Mouse (Mus musculus) erythroblast, embryonic 14.5 days (primary cell): ENCODE measurements around the gene Cenps. TPM values are rescaled to one million over a fixed set of nuclear protein-coding genes. Genes with fewer than 3 reads are reported as not detected.
"Not testable (repeated sequence)": the region's sequence is repeated elsewhere in the genome, so short reads cannot be mapped to it uniquely, and the experiment has no call there.

Source experiments
- H3K27me3 ChIP-seq: 2 replicates; pipeline ENCODE4 v1.6.1; 2012; ENCODE audit warnings: inconsistent platforms; ENCODE audit not compliant: control insufficient read depth
- H3K36me3 ChIP-seq: 2 replicates; pipeline ENCODE4 v1.6.1; 2012; ENCODE audit warnings: mild to moderate bottlenecking, inconsistent platforms; ENCODE audit not compliant: control insufficient read depth
- H3K4me1 ChIP-seq: 2 replicates; pipeline ENCODE4 v1.6.1; 2012; ENCODE audit warnings: inconsistent platforms; ENCODE audit not compliant: control insufficient read depth
- H3K4me3 ChIP-seq: replicated peaks from 2 replicates; pipeline ENCODE3; 2012; ENCODE audit warnings: moderate library complexity, mild to moderate bottlenecking, inconsistent platforms
- H3K9me3 ChIP-seq: 2 replicates; pipeline ENCODE4 v1.6.1; 2012; ENCODE audit warnings: low read length, inconsistent platforms, mixed read lengths; ENCODE audit not compliant: control insufficient read depth
- GATA1 ChIP-seq: IDR thresholded peaks from 2 replicates; pipeline ENCODE4 v1.6.1; 2012; ENCODE audit warnings: low read length, inconsistent platforms, mixed read lengths
- TAL1 ChIP-seq: IDR thresholded peaks from 3 replicates; pipeline ENCODE4 v1.6.1; 2012; ENCODE audit warnings: low read length, inconsistent platforms, mixed read lengths
- polyA plus RNA-seq: library from polyadenylated mRNA; stranded (reverse); fragments of >175 nt; gene quantifications from 2 replicates; pipeline ENCODE4 v1.2.3, GENCODE M21; 2012

Cenps gene
- polyA plus RNA-seq, 1 experiment, result 2.4 TPM

DNA sequence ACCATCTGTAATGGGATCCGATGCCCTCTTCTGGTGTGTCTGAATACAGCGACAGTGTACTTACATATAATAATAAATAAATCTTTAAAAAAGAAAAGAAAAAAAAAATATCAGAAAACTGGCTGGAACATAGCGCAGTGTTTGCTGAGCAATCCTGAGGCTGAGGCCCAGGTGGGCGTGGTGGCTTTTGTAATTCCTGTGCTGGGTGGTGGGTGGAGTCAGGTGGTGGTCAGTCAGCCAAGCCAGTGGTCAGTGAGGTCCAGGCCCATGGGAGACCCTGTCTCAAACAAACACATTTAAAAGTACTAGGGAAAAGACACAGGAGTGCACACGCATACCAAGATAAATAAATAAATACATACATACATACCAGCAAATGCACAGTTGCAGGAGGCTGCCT, 34.7 kb upstream of the Cenps start:
- H3K4me1 ChIP-seq, result peaks cover 31% of the 10 kb centered on the region
- no peaks in the 10 kb centered on the region for H3K36me3 ChIP-seq
- TF ChIP-seq TAL1, result no peak
- no peak for TF ChIP-seq GATA1
- H3K27me3 ChIP-seq, result no peaks in the 10 kb centered on the region
- no peak overlapping the region for H3K4me3 ChIP-seq
- no peaks in the 10 kb centered on the region for H3K9me3 ChIP-seq

DNA sequence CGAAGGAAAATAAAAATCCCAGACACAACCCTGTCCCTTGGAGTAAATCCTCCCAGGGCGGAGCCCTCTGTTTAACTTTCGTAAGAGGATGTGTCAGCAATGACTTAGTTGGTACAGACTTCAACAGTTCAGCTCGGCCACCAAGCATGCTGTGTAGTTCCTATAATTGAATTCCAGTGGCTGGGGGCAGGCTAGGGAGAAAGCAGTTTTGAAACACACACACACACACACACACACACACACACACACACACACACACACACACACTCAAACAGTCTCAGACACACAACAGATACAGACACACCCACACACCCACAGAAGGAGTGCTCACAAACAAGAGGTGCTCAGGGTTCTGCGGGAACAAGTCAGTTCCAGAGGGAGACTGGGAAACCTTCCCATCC, 34.2 kb upstream of the Cenps start:
- Histone ChIP-seq H3K36me3 (no peaks in the 10 kb centered on the region), H3K9me3 (no peaks in the 10 kb centered on the region), H3K27me3 (no peaks in the 10 kb centered on the region), H3K4me3 (no peak overlapping the region), H3K4me1 (peaks cover 36% of the 10 kb centered on the region)
- TF ChIP-seq TAL1, result no peak
- no peak for TF ChIP-seq GATA1

DNA sequence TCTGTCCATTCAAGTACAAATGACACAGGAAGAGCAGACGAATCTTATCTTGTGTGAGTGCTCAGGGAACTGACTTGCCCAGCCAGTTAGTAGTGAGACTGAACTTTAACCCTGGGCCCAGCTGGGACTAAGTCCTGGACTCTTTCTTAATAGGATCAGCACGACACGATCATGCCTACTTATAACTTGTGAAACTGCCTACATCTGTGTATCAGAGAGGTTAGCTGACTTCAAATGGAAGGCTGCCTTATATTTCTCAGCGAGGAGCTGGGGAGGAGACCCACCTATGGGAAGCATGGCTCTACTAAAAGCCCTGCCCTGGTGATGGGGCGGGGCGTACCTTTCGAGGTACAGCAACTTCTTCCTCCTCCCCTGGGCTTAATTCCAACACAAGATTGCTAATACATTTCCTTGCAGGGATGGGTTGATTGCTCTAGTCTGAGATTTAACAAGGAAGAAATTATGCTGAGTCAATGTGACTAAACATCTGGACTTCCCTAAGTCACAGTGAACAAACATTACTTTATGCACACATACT, 33.0 kb upstream of the Cenps start:
- TF ChIP-seq GATA1 (no peak), TAL1 (no peak)
- no peaks in the 10 kb centered on the region for H3K36me3 ChIP-seq
- no peak overlapping the region for H3K4me3 ChIP-seq
- no peaks in the 10 kb centered on the region for H3K9me3 ChIP-seq
- peaks cover 46% of the 10 kb centered on the region for H3K4me1 ChIP-seq
- no peaks in the 10 kb centered on the region for H3K27me3 ChIP-seq

- not testable (repeated sequence) for H3K4me3 ChIP-seq, H3K36me3 ChIP-seq, H3K9me3 ChIP-seq, H3K27me3 ChIP-seq
- H3K4me1 ChIP-seq, result peaks cover 51% of the 10 kb centered on the region
Measured at GRCm38 (mm10) chr4:149169926-149170325, 32.5 kb upstream of the Cenps start.

GRCm38 (mm10) chr4:149168016-149168415, 30.6 kb upstream of the Cenps start:
- no peaks in the 10 kb centered on the region for H3K9me3 ChIP-seq
- peaks cover 55% of the 10 kb centered on the region for H3K4me1 ChIP-seq
- peaks cover 5% of the 10 kb centered on the region for H3K36me3 ChIP-seq
- peak overlapping the region; percentile 76 for H3K4me3 ChIP-seq
- TF ChIP-seq GATA1 (no peak), TAL1 (no peak)
- H3K27me3 ChIP-seq, result no peaks in the 10 kb centered on the region

DNA sequence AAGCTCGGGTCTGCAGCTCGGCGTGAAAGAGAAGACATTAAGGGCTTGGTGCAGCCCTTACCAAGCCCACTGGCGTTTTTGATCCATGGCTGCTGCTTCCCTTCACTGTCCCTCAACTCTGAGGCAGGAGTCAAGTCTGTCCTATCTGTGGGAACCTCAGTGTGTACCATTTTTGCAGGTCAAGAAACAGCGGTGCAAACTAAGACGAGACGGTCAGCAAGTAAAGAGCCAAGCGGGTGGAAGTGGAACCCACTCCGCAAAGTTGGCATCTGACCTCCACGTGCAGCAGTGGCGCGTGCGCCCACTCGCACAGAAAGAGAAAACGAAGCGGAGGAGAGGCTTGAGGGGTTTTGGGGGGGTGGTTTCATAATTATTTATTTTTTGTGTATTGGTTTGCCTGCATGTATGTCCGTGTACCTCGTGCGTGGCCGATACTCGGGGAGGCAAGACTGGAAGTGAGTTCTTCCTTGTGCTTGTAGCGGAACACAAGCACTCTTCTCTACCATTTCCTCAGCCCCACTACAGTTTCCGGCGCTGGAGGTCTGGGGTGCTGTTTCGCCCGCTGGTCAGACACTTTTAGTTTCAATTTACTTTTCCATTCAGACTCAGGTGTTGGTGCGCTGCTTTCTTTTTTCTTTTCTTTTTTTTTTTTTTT, 29.7 kb upstream of the Cenps start:
- Histone ChIP-seq H3K27me3 (no peaks in the 10 kb centered on the region), H3K4me1 (peaks cover 56% of the 10 kb centered on the region), H3K36me3 (peaks cover 7% of the 10 kb centered on the region), H3K9me3 (no peaks in the 10 kb centered on the region), H3K4me3 (peak overlapping the region; percentile 76)
- TF ChIP-seq TAL1 (no peak), GATA1 (no peak)

DNA sequence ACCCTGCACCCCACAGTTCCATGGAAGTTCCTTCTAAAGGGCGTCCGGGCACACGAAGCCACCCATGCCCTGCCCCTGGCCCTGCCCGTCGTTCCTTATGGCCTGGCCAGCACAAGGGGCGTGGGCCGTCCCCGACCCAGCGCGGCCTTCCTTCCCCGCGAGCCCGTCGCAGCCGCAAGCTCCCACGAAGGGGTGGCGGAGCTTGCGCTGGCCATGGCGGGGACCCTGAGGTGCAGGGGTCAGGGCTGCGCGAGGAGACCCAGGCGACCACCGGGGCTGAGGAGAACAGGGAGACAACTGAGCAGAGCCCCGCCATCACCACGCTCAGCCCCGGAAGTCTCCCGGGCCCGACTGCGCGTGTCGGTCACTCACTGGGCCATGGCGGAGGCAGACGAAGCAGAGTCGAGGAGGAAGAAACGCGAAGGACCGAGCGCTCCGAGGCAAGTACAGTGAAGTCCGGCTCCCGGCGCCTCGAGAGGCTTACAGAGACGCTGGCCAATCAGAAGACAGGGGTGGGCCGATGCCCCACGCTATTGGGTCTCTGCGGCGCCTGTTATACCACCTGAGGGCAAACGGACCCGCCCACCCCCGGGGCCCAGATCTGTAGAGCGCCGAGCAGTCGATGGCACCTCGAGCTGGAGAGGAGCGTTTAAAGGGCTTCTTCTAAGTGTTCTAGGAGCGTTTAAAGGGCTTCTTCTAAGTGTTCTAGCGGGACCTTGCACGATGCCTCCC, 29.0 kb upstream of the Cenps start, which contains the start of gene Pgd:
TSS of gene Pgd (minus strand) at position 557 of the 732 bp plus-strand sequence.
- Histone ChIP-seq H3K9me3 (no peaks in the 10 kb centered on the region), H3K36me3 (peaks cover 12% of the 10 kb centered on the region), H3K27me3 (no peaks in the 10 kb centered on the region), H3K4me3 (peak within 1 kb of the TSS; percentile 76), H3K4me1 (peaks cover 51% of the 10 kb centered on the region)
- TF ChIP-seq TAL1, result no peak
- no peak for TF ChIP-seq GATA1

GRCm38 (mm10) chr4:149164150-149164549, 26.7 kb upstream of the Cenps start:
- Histone ChIP-seq H3K4me3 (no peak overlapping the region), H3K36me3 (peaks cover 32% of the 10 kb centered on the region), H3K4me1 (peaks cover 38% of the 10 kb centered on the region), H3K9me3 (no peaks in the 10 kb centered on the region), H3K27me3 (no peaks in the 10 kb centered on the region)
- TF ChIP-seq TAL1 (no peak), GATA1 (no peak)

- Histone ChIP-seq H3K27me3 (no peaks in the 10 kb centered on the region), H3K36me3 (peaks cover 41% of the 10 kb centered on the region), H3K4me1 (peaks cover 33% of the 10 kb centered on the region), H3K9me3 (no peaks in the 10 kb centered on the region), H3K4me3 (no peak overlapping the region)
- TF ChIP-seq GATA1, result no peak
- no peak for TF ChIP-seq TAL1
Measured at GRCm38 (mm10) chr4:149163196-149163595, 25.8 kb upstream of the Cenps start.
